Mouse (Mus musculus) CD4-positive, CD25-positive, alpha-beta regulatory T cell, adult 4 months (primary cell): ENCODE data around the gene Prkab1. TPM values are rescaled to one million over a fixed set of nuclear protein-coding genes. Genes with fewer than 3 reads are reported as not detected.

Experiments used
- ATAC-seq: one replicate; pipeline ENCODE4 v1.8.0; 2017
- polyA plus RNA-seq, 2 experiments: library from polyadenylated mRNA; unstranded; fragments of 100-300 nt; shearing (Covaris generic); gene quantifications; one replicate each; pipeline ENCODE4 v1.2.1; 2017

Gene Prkab1
- polyA plus RNA-seq, 2 experiments from 2014 or later, result 40.1 to 55.1 TPM

GRCm38 (mm10) chr5:116017391-116017790, 6.9 kb downstream of the Prkab1 start:
- no peak for ATAC-seq

DNA sequence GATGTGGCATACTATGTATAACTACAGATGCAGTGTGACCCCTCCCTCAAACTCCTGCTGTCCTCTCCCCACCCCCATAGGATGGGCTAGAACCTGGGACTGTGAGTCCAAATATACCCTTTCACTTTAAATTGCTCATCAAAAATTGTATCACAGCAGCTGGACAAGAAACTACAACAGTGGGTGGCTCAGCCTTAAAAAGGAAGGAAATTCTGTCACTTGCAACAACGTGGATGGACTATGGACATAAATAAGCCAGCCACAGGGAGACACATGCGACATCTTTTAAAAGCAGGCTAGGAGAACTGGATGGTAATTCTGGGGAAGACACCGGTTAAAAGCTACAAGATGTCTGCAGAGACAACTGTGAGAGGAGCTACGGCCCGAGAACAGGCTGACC, 7.8 kb downstream of the Prkab1 start:
- ATAC-seq, result no peak

- no peak for ATAC-seq
Observed at GRCm38 (mm10) chr5:116014237-116014636, 10.1 kb downstream of the Prkab1 start.

- no peak for ATAC-seq
Observed at GRCm38 (mm10) chr5:116013821-116014220, 10.5 kb downstream of the Prkab1 start.

GRCm38 (mm10) chr5:116012503-116012902, 11.8 kb downstream of the Prkab1 start:
- no peak for ATAC-seq

- ATAC-seq, result no peak
Observed at GRCm38 (mm10) chr5:116011700-116012099, 12.6 kb downstream of the Prkab1 start.

GRCm38 (mm10) chr5:116009884-116010627, 14.3 kb downstream of the Prkab1 start:
- no peak for ATAC-seq

- ATAC-seq, result no peak
Observed at GRCm38 (mm10) chr5:116009091-116009851, 15.0 kb downstream of the Prkab1 start.

DNA sequence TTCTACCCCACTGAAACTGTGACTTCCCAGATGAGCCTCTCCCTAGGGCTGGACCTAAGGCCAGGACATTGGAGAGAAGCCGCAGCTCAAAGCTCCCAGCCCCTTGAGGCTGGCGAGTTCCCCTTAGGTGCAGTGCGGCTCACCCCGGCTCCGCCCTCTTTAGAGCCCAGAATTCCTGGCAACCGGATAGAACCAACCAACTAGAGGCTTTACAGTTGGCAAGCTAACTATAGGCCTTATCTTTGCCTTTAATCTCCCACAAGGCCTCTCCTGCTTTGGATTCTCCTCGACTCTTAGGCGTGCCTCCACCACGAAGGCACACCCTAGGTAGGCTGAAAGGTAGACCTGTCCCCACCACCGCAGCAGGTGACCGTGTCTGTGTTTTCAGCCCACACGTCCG, 16.6 kb downstream of the Prkab1 start:
- no peak for ATAC-seq

- no peak for ATAC-seq
Observed at GRCm38 (mm10) chr5:116006324-116007099, 17.8 kb downstream of the Prkab1 start.

GRCm38 (mm10) chr5:116004271-116004670, 20.0 kb downstream of the Prkab1 start:
- ATAC-seq, result no peak

DNA sequence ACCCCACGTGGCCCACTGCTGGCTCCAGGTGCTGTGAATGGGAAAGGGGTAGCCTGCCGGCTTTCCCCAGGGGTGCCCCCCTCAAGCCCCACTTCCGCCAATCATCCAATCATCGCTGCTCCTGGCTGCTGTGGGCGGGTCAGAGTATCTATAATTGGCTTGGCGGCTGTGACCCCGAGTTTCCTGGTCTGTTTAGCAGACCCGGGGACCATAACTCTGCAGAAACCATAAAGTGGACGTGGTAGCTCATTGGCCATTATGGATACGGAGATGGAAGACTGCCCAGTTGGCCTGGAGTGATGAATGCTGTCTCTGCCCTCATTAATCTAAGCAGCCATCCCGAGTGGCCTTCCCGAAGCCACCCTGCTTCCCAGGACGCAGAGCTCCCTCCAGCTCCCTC, 20.5 kb downstream of the Prkab1 start:
- ATAC-seq, result no peak

DNA sequence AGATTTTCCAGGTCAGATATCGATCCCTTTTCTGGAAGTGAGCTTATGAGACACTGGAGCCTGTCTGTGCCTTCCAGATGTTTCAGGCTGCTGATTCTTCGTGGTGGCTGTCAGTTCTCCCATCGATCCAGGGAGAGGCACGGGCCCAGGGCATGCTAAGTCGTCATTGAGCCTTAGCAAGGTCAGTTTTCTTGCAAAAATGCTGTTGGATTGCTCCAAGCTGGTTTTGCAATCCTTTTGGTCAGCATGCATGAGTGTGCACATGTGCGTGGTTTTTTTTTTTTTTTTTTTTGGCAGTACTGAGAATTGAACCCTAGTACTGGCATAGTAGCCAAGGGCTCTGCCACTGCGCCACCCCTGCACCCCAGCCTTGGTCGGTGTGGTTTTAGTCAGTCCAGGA, 21.2 kb downstream of the Prkab1 start:
- ATAC-seq, result no peak

- ATAC-seq, result no peak
Observed at GRCm38 (mm10) chr5:115997376-115997775, 26.9 kb downstream of the Prkab1 start.

DNA sequence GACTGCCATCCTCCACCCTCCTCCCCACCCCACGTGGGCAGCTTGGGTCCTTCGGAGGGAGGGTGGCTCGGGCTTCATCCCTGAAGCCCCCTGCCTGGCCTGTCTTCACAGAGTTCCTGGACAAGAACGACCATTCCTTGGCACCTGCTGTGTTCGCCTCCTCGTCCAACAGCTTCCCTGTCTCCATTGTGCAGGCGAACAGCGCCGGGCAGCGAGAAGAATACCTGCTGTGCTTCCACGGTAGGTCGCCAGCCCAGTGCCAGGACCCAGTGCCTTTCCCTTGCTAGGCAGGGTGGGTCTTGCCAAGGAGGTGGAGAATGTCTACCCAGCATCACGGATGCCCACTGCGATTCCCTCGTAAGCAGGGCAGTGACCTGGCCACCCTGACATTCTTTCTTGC, 30.2 kb downstream of the Prkab1 start:
- no peak for ATAC-seq

- no peak for ATAC-seq
Observed at GRCm38 (mm10) chr5:115991717-115992116, 32.6 kb downstream of the Prkab1 start.

DNA sequence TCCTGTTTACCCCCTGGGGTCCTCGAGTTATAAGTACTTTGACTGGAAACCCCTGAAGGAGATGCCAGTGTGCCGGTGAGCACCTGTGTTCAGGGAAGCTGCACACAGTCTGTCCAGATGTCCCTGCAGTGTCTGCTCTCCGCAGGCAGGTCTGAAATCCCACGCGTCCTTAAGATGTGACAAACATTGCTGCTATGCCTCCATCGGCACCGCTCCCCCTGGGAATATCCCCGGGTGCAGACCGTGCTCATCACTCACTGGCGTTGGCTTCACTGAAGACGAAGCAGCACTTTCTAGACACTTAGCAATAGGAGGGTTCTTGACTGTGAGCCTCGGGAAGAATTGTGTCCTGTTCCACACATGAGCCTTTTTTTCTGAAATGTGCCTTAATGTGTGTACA, 37.0 kb downstream of the Prkab1 start:
- ATAC-seq, result no peak

DNA sequence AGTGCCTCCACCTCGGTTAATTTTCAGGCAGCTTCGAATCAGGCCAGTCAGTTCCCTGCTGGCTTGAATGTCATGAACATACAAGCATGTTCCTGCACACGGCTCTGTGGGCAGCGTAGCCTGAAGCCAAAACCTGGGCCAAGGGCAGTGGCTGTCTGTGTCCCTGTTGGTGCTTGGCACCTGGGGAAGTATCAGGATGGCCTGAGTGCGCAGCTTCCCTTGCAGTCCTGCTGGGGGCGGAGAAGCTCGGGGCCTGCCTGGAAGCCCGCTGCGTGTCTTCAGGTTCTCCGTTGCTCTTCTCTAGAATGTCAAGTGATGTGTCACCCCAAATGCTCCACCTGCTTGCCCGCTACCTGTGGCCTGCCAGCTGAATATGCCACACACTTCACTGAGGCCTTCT, 39.2 kb downstream of the Prkab1 start:
- ATAC-seq, result no peak

GRCm38 (mm10) chr5:115984392-115984791, 39.9 kb downstream of the Prkab1 start:
- no peak for ATAC-seq

DNA sequence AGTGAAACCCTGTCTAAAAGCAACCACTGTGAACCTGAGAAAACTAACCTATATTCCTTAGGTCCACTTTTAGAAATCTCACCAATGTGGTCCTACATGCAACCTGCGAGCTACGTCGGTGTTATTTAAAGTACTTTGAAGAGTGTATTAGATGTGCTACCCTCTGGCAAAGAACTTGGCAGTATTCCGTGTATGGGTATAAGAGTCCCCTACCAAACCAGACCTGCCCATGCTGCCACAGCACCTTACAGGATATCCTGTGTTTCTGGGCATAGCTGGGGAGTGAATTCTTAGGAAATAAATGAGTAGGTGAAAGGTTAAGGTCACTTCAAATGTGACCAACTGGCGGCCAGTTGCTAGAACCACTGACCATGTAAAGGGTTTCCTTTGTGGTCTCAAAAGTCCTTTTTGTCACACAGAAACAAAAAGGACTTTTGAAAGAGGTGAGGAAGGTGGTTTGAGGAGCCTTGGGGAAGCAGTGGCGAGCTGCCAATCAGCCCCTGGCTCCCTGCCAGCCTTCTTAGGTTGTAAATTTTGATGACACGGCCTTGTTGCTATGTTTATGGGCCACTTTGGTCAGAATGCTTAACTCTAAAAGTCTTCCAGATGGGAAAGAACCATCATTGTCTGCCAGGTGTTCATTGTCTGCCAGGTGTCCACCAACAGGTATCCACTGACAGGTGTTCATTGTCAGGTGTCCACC, 41.5 kb downstream of the Prkab1 start:
- no peak for ATAC-seq

DNA sequence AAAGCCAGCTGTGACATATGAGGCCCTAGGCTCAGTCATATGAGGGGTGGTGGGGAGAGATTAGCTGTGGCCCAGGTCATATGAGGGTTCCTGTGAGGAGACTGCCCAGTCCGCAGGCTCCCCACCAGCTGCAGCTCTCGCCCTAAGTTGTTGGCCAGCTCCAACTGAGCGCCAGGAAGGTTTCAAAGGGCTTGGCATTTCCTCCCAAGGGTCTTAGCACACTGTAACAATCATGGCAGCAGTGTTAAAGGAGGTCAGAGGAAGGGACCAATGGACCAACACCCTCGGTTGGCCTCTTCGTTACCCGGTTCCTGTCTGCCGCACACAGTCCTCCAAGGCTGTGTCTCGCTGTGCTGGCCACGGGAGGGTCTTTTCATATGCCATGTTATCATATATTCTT, 43.8 kb downstream of the Prkab1 start:
- no peak for ATAC-seq

DNA sequence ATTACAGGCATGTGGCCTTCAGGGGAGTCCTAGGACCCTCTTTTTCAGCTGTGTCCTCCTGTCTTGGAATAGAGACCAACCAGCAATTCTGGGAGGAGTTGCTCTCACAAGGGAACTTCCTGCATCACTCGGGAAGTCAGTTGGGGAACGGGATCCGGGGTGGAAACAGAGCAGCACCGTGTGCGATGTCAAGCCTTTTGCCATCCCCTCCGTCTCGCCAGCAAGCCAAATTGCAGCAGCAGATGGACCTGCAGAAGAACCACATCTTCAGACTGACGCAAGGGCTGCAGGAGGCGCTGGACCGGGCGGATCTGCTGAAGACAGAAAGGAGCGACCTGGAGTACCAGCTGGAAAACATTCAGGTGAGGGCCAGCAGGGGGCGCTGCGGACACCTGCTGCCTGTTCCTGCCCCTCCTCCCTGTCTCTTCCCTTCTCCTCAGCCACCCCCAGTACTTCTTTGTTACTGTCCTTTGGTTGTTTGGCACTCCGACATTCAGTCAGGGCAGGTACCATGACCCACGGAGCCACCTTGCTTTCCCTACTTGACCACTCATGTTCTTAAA, 45.1 kb downstream of the Prkab1 start:
- ATAC-seq, result no peak
